ENCODE assay signal across 10 mouse cellular contexts in the genomic region with DNA sequence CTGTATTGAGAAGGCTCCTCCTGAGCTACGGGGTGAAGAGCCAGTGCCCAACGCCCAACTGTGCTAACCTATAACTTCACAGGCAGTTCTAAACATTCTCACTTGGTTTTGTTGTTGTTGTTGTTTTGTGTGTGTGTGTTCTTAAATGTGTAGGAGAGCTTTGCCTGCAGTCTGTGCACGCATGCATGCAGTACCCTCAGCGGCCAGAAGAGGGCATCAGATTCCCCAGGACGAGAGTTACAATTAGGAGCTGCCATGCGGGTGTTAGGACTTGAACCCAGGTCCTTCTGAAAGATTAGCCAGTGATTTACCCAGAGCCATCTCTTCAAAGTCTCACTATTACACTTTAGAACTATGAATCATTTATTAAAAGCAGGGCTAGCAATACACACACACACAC. TPM values are rescaled to one million over a fixed set of nuclear protein-coding genes. Genes with fewer than 3 reads are reported as not detected.
DNase-seq lines count a peak whose midpoint lies in the region; ATAC-seq and TF ChIP-seq lines count a peak whose summit lies in the region.
"Had no signal": no experiment of that assay in that cellular context is flagged by ENCODE, and none has a peak within 500 bp of the region (broad histone marks: within the 10 kb centered on the region; RNA-seq: fewer than 3 reads in every experiment).

No protein-coding gene starts in this region.

- no peak overlapping the region for H3K4me3 ChIP-seq in gastrocnemius, adult 2 months
- H3K4me3 ChIP-seq in midbrain, postnatal 0 days (ENCODE audit: low read depth, low read length) = no peak overlapping the region
- H3K4me3 ChIP-seq in midbrain, embryonic 13.5 days (replicated peaks) = no peak overlapping the region
- no peak overlapping the region for H3K4me3 ChIP-seq in liver, embryonic 13.5 days (replicated peaks)
- H3K4me3 ChIP-seq: lung, embryonic 15.5 days had no signal

- peak; percentile 62 for TF ChIP-seq CTCF in gastrocnemius, adult 2 months (IDR thresholded peaks at IDR 0.05)
- peak; percentile 63 for TF ChIP-seq CTCF in midbrain, postnatal 0 days (IDR thresholded peaks at IDR 0.05)

- no peak overlapping the region for H3K27ac ChIP-seq in gastrocnemius, adult 2 months
- no peak overlapping the region for H3K27ac ChIP-seq in midbrain, postnatal 0 days (ENCODE audit: low read depth, low read length)
- H3K27ac ChIP-seq in midbrain, embryonic 13.5 days = no peak overlapping the region
- H3K27ac ChIP-seq in liver, embryonic 13.5 days = no peak overlapping the region
- H3K27ac ChIP-seq: lung, embryonic 15.5 days had no signal

- DNase-seq in gastrocnemius, adult 2 months = peak; percentile 36
- no peak for DNase-seq in gastrocnemius, postnatal 36 days
- DNase-seq in midbrain, postnatal 0 days (ENCODE audit: low spot score) = no peak
- DNase-seq in liver, embryonic 13.5 days = peak; percentile 17
- peak; percentile 7 for DNase-seq in thymus, postnatal 0 days (ENCODE audit: low spot score)
- no peak for DNase-seq in retina, postnatal 1 day
- DNase-seq in cerebellum, adult 9-10 months = no peak

- ATAC-seq in midbrain, postnatal 0 days (ENCODE audit: low FRiP score) = no peak
- ATAC-seq in midbrain, embryonic 13.5 days = no peak
- ATAC-seq in liver, embryonic 13.5 days (ENCODE audit: low read depth) = no peak
- ATAC-seq: intestine, embryonic 16.5 days had no signal

- H3K4me2 ChIP-seq in midbrain, postnatal 0 days (ENCODE audit: low read depth, low read length, poor library complexity, severe bottlenecking) = no peak overlapping the region
- H3K4me2 ChIP-seq in midbrain, embryonic 13.5 days (replicated peaks) = no peak overlapping the region
- no peak overlapping the region for H3K4me2 ChIP-seq in liver, embryonic 13.5 days
- H3K4me2 ChIP-seq: lung, embryonic 15.5 days had no signal

- WGBS in midbrain, postnatal 0 days = 83% methylated on average over 6 of the region's 6 CpGs
- WGBS in midbrain, embryonic 13.5 days = 78% methylated on average over 6 of the region's 6 CpGs
- 60% methylated on average over 6 of the region's 6 CpGs for WGBS in liver, embryonic 13.5 days (ENCODE audit: insufficient replicate concordance)

- intact Hi-C loops in gastrocnemius, adult 2 months (cut with DNase I) = no loop called here
- intact Hi-C loops in gastrocnemius, postnatal 36 days (cut with DNase I) = no loop called here

- H3K4me1 ChIP-seq in midbrain, postnatal 0 days (ENCODE audit: insufficient read depth, low read length) = 0 out of 2 replicates have a peak, but pooled peaks cover 3% of the 10 kb centered on the region
- H3K4me1 ChIP-seq in midbrain, embryonic 13.5 days (replicated peaks) = peaks cover 14% of the 10 kb centered on the region
- H3K4me1 ChIP-seq in liver, embryonic 13.5 days (replicated peaks) = peaks cover 8% of the 10 kb centered on the region

- no peaks in the 10 kb centered on the region for H3K36me3 ChIP-seq in midbrain, postnatal 0 days (ENCODE audit: insufficient read depth, low read length)
- 0 out of 2 replicates have a peak, but pooled peaks cover 2% of the 10 kb centered on the region for H3K36me3 ChIP-seq in midbrain, embryonic 13.5 days
- H3K36me3 ChIP-seq in liver, embryonic 13.5 days = no peaks in the 10 kb centered on the region
- H3K36me3 ChIP-seq: lung, embryonic 15.5 days had no signal

- H3K9ac ChIP-seq in midbrain, postnatal 0 days (replicated peaks; ENCODE audit: low read length, poor library complexity, severe bottlenecking) = no peak overlapping the region
- no peak overlapping the region for H3K9ac ChIP-seq in midbrain, embryonic 13.5 days (replicated peaks)
- H3K9ac ChIP-seq in liver, embryonic 13.5 days = no peak overlapping the region
- H3K9ac ChIP-seq: lung, embryonic 15.5 days had no signal

- no peaks in the 10 kb centered on the region for H3K9me3 ChIP-seq in midbrain, postnatal 0 days (ENCODE audit: low read length)
- H3K9me3 ChIP-seq in midbrain, embryonic 13.5 days = no peaks in the 10 kb centered on the region
- H3K9me3 ChIP-seq in liver, embryonic 13.5 days (replicated peaks) = no peaks in the 10 kb centered on the region
- H3K9me3 ChIP-seq: lung, embryonic 15.5 days had no signal

- H3K27me3 ChIP-seq in midbrain, postnatal 0 days (ENCODE audit: insufficient read depth, low read length) = no peaks in the 10 kb centered on the region
- H3K27me3 ChIP-seq in midbrain, embryonic 13.5 days = no peaks in the 10 kb centered on the region
- H3K27me3 ChIP-seq in liver, embryonic 13.5 days = no peaks in the 10 kb centered on the region
- H3K27me3 ChIP-seq: lung, embryonic 15.5 days had no signal

RNA-seq across cellular contexts. Expression of a gene that starts 12.0 kb away (rescaled TPM):
- total RNA-seq in gastrocnemius, adult 2 months (2021) = 1 to 10 TPM; 5.0 to 8.3 TPM
- 1 to 10 TPM; 5.6 to 6.4 TPM for total RNA-seq in gastrocnemius, postnatal 36 days (2021)
- 9.6 and 10.1 TPM in 2 replicates for total RNA-seq in midbrain, postnatal 0 days (2014; rRNA removed)
- polyA plus RNA-seq in midbrain, postnatal 0 days (2015; fragmentation: Nextera tagmentation; extraction: Ambion mirVana) = 4.0 and 4.5 TPM in 2 replicates
- polyA plus RNA-seq in midbrain, embryonic 13.5 days (2015; fragmentation: Nextera tagmentation; extraction: Ambion mirVana) = 4.8 and 5.1 TPM in 2 replicates
- 1.5 and 1.6 TPM in 2 replicates for polyA plus RNA-seq in liver, embryonic 13.5 days (2015; fragmentation: Nextera tagmentation; extraction: Ambion mirVana)
- polyA plus RNA-seq in thymus, postnatal 0 days (2015; fragmentation: Nextera tagmentation; extraction: Ambion mirVana) = 1.3 and 1.8 TPM in 2 replicates

Comparison
In these comparisons a context has a peak if more than half of its experiments do, and no peak if none do; other contexts are left out.
1. DNase-seq: peak in gastrocnemius, adult 2 months (single experiment), liver, embryonic 13.5 days (single experiment) and thymus, postnatal 0 days (single experiment); none in gastrocnemius, postnatal 36 days (0 of 2), midbrain, postnatal 0 days (single experiment), retina, postnatal 1 day (single experiment) and cerebellum, adult 9-10 months (single experiment).